Mouse (Mus musculus) inflammation-experienced regulatory T-cells, adult 6 months (primary cell): ENCODE data around the gene Ralgapb. TPM values are rescaled to one million over a fixed set of nuclear protein-coding genes. Genes with fewer than 3 reads are reported as not detected.
"Not testable (repeated sequence)": the region's sequence is repeated elsewhere in the genome, so short reads cannot be mapped to it uniquely, and the experiment has no call there.

Experiments used
- ATAC-seq: one replicate; pipeline ENCODE4 v1.8.0; 2017
- polyA plus RNA-seq, 3 experiments: library from polyadenylated mRNA; unstranded; fragments of 100-300 nt; shearing (Covaris generic); gene quantifications; one replicate each; pipeline ENCODE4 v1.2.1; 2017

Gene Ralgapb
- polyA plus RNA-seq: 10 to 100 TPM; 13.3 to 18.2 (median 13.8) TPM

DNA sequence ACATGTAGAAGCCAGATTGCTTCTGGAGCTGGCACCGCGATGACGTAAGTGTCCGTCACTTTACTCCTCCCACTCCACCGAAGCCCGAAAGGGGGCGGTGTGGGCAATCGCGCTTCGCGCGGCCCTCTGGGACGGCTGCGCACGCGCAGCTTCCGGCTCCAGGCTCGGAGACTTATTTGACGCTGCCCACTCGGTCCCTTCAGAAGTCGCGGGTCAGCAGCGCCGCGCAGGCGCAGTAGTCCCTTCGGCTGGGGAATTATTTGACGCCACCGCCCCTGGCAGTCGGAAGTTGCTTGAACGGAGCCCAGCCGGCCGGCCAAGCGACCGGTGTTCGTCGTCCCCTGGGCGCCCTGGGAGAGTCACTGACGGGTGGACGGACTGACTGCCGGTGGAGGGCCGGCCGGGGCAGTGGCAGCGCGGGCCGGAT, at the start of gene Ralgapb:
Gene Ralgapb, plus strand, starts transcription at position 254 of the 427 bp plus-strand sequence.
- peak; percentile 91 for ATAC-seq

DNA sequence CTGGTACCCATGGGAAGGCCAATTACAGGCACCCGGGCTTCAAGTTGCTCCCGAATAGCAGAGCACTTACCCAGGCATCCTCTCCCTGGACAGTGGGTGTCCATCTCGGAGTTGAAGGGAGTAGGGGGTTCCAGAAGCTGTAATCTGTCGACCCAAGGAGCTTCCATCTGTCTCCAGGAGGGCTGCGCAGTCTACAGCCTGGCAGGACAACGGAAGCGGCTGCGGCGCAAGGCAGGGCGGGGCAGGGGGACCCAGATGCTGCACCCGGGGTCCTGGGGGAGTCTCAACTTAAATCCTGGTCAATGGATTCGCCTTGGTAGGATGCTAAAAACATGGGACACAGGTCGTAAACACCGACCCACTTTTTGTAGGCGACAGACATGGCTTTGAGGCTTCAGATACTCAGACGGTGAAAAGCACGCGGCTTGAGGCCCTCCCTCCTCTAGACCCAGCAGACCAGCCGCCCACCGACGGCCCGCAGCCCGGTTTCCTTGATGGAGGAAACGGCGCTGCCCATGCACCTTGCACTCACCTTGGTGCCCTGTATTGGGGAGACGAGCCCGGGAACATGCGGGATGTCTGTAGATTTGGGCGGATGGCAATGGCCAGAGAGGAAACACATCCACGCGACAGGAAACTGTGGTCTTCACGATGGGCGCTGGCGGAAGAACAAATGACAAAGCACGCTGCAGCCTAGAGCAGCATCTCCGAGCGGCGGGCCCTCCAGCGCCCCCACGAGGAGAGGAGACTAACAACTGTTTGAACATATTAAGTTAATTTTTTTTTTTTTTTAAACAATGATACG, 48.6 kb upstream of the Ralgapb start:
- ATAC-seq: peak; percentile 97

DNA sequence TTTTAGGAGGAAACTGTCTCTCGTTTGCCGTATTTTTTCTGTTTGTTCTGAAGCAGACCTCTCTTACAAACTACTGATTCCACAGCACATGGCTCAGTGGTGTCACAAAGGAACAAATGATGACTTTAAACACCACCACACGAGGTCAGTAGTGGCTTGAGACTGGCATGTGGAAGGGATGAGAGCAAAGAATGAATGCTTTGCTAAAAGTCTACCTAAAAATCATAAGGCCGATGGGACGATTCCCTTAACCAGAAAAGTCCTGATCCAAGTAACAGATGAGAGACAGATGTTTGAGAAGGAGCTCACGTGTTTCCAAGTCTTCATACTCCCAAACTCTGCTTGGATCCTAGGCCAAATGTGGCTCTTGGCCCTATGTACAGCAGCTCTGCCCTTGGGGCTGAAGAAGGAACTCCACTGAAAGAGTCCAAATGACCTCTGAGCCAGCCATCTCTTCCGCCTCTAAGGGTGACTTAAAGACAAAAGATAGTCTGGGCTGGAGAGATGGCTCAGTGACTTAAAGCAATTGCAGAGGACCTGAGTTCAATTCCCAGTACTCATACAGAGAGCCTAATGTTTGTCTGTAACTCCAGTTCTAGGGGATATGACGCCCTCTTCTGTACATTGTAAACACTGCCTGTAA, 47.8 kb upstream of the Ralgapb start:
- ATAC-seq: no peak

DNA sequence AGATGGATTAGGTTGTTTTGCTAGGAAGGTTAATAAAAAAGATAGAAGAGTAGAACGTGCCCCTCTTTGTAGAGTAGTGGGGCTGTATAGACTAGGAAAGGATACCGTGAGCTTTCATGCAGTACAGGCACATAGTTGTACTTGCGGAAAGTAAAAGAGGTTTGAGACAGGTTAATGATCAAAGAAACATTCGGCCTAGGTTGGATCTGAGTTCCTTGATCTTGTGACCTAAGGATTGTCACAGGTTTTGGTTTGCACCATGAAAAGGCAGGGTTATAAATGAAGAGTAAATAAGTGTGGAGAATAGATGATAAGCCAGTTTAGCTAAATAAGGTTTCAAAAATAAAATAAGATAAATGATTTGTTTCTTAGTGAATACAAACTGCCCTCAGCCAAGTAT, 45.5 kb upstream of the Ralgapb start:
- no peak for ATAC-seq

DNA sequence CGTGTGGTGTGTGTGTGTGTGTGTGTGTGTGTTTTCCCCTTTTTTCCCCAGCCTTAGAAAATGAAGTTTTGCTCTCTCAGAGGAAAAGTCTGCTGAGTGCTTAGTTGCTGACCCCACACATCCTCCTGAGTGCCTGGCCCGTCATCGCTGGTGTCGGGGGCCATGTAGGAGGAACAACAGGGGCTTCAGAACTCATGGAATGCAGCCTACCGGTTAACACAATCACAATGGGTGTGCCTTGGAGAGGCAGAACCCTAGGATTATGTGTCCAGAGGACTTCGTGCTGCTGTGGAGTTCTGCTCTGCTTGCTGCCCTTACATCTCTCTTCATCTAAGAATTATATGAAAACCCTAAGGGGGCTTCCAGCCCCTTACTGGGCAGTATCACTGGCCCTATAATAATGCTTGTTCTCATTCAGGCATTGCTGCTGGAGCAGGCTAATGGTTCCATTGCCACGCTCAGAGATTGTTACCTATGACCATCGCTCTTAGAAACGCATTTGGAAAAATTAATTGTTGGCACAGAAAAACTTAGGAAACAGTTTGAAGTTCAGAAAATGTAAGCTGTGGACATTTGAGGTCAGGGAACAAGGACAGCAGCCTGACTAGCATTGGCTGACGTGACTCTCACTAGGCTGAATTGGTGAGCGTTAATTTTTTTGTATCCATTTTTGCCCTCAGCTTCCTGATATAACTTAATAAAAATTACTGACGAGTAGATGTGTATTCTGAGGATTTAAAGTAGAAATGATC, 44.4 kb upstream of the Ralgapb start:
- no peak for ATAC-seq

DNA sequence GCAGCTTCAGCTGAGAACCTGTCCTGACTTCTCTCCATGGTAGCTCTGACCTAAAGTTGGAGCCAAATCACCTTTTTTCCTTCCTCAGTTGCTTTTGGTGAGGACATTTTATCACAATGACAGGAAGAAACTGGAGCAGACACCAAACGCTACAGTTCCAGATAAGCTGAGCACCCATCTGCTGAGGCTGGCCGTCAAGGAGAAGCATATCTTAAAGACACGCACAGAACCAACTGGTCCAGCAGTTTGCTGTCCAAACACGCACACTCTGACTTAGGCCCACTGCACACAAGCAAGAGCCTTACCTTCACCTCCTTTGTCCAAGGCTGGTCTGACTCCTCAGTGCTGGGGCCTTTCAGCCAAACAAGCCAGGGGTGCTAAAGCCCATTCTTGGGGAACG, 42.0 kb upstream of the Ralgapb start:
- no peak for ATAC-seq

- ATAC-seq: no peak
These were observed 41.3 kb upstream of the Ralgapb start for GRCm38 (mm10) chr2:158368313-158368712.

DNA sequence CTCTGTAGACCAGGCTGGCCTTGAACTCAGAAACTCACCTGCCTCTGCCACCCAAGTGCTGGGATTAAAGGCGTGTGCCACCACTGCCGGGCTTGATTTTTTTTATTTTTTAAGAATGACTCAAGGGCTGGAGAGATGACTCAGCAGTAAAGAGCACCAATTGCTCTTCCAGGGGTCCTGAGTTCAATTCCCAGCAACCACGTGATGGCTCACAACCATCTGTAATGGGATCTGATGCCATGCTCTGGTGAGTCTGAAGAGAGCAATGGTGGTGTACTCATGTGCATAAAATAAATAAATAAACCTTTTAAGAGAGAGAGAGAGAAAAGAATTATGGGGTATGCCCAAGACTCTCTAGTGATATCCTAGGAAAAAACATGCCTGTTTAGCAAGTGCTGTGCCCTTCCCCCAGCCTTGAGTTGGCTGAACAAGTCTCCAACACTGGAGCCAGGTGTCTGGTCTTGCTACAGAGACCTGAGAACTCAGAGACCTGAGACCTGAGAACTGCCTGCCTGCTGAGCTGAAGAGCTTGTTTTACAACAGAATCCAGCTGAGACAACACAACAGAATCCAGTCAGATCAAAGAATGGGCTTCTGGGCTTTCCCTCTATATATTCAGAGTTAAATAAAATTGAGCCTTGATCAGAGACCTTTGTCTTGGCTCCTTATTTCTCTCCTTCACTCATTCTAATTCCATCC, 40.0 kb upstream of the Ralgapb start:
- no peak for ATAC-seq

DNA sequence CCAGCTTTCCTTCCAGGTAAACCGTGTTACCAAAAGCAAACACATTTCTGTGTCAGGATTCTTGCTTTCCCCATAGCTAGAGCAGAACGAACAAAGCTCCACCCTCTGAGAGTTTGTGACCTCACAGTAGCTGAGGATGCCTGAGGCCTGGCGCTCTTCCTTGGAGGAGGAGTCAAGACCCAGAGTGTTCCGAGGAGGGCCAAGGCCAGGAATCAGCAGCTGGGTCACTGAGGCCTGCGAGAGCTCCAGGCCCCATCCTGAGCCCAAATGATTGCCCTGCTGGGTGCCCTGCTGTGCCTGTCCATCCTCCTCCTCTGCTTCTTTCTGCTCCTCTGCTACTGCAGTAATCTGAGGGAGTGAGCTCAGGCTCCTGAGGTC, 39.5 kb upstream of the Ralgapb start:
- ATAC-seq: no peak

DNA sequence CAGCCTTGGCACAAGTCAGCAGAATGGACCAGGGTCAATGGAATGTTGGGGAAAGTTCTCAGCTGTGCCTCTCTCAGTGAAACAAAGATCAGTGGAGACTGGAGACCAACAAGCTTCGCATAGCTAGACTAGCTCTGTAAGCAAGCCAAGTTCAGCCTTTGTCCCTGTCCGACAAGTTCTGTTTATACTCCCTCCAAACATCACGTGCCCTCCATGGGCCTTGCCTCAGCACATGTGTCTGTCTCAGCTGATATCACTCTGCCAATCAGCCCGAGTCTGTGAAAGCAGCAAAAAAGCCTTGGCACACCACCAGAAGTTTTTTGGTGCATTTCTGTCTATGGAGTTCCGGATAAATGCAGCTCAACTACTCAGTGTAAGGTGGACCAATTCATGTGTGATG, 36.6 kb upstream of the Ralgapb start:
- no peak for ATAC-seq

GRCm38 (mm10) chr2:158373516-158373915, 36.1 kb upstream of the Ralgapb start:
- ATAC-seq: no peak

- no peak for ATAC-seq
These were observed 34.1 kb upstream of the Ralgapb start, which contains the start of gene Snhg11 for GRCm38 (mm10) chr2:158375443-158376122. TSS of gene Snhg11 (plus strand) at chr2:158375638.

- no peak for ATAC-seq
These were observed 33.4 kb upstream of the Ralgapb start for GRCm38 (mm10) chr2:158376123-158376687.

DNA sequence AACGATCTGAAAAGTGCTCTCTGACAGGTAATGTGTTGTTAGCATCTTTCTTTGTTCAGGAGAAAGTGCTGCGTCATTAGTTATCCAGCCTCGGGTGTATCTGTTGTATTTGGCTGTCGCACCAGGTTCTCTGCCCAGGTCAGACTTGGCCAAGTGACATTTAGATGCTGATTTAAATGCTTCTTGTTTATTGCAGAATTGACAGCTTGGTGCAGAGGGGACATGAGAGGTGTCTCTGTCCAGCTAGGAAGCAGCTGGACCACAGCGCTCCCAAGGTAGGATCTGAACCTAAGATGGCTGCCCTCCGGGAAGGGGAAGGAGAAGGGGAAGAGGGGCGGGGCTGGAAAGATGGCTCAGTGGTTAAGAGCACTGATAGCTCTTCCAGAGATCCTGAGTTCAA, 32.9 kb upstream of the Ralgapb start:
- no peak for ATAC-seq

DNA sequence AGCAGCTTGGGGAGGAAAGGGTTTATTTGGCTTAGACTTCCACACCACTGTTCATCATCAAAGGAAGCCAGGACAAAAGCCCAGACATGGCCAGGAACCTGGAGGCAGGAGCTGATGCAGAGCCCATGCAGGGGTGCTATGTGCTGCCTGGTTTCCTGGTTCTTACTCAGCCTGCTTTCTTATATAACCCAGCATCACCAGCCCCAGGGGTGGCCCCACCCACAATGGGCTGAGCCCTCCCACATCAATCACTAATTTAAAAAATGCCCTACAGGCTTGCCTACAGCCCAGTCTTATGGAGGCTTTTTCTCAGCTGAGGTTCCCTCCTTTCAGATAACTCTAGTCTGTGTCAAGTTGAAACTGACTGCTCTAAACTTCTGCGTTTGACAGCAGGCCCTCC, 31.8 kb upstream of the Ralgapb start:
- ATAC-seq: no peak

DNA sequence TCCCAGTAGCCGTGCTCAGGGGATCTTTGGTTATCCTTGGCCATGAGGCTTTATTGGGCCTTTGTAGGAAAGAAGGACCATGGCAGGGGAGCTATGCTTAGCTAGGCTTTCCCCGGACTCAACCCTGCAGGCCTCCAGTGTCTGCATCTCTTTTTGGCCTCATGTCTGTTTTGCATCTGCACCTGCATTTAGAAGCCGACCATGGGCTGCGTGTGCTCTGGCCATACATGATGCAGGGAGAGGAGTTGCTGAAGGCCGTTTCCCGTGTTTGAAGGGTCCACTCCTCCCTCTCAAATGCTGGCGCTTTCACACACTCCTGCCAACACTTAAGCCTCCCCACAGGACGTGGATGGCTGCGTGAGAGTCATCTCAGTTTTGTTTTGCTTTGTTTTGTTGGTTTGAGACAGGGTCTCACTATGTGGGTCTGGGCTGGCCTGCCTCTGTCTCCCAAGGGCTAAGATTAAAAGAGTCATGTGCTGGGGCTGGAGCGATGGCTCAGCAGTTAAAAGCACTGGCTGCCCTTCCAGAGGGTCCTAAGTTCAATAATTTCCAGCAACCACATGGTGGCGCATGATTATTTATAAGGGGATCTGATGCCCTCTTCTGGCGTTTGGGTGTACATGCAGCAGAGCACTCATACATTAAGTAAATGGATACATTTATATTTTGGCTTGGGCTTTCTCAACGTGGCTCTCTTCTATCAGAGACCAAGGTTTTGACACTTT, 30.1 kb upstream of the Ralgapb start:
- peak; percentile 84 for ATAC-seq

- ATAC-seq: no peak
These were observed 23.6 kb upstream of the Ralgapb start for GRCm38 (mm10) chr2:158386072-158386471.

DNA sequence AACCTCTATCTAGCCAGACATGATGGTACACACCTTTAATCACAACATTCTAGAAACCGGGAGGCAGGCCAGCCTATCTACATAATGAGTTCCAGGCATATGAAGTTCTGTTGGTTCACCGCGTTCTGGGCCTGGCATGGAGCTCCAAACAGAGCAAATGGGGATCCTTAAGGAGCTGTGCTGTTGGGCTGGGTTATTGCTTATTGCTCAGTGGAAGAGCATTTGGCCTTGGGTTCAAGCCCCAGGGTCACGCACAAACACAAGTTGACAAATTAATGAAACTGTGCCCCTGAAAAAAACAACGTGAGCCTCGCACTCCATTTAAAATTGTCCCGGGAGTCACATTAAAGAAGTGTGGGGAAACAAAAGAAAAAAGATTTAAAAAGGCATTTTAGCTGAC, 20.2 kb upstream of the Ralgapb start:
- ATAC-seq: no peak

DNA sequence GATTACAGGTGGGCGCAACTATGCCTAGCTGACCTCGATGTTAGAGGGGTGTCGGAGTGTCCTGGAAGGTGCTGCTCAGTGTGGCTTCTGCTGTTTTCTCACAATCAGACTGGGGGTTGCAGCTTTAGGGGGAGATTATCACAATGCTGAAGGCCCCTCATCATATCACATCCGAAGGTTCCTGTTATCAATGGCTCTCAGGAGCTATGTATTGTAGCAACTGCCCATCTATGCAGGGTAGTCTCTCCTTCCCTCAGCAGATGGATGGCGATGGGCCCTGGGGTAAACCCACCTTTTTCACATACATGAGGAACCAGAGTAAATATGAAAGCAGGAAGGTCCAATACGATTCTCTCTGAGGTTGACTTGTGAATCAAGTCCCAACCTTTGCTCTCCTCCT, 13.3 kb upstream of the Ralgapb start:
- ATAC-seq: no peak

- not testable (repeated sequence) for ATAC-seq
These were observed 12.5 kb upstream of the Ralgapb start for GRCm38 (mm10) chr2:158397140-158397539.

- no peak for ATAC-seq
These were observed 6.7 kb upstream of the Ralgapb start for GRCm38 (mm10) chr2:158402915-158403314.
